Mouse (Mus musculus): Measurements from ENCODE around the gene Tbx5.

Tbx5 gene

GRCm38 (mm10) chr5:119832479-119832796, at the start of gene Tbx5:
Tbx5 (plus strand) TSS chr5:119832668.
- DNase-seq = no peak

GRCm38 (mm10) chr5:119785959-119786358, 46.5 kb upstream of the Tbx5 start:
- no peak for DNase-seq

- DNase-seq = no peak
Observed at GRCm38 (mm10) chr5:119791664-119792063, 40.8 kb upstream of the Tbx5 start.

GRCm38 (mm10) chr5:119793972-119794371, 38.5 kb upstream of the Tbx5 start:
- no peak for DNase-seq

- no peak for DNase-seq
Observed at GRCm38 (mm10) chr5:119795376-119795775, 37.1 kb upstream of the Tbx5 start.

GRCm38 (mm10) chr5:119795777-119796176, 36.7 kb upstream of the Tbx5 start:
- no peak for DNase-seq

GRCm38 (mm10) chr5:119796443-119797160, 35.9 kb upstream of the Tbx5 start:
- DNase-seq = no peak

GRCm38 (mm10) chr5:119797580-119798150, 34.8 kb upstream of the Tbx5 start:
- no peak for DNase-seq

- DNase-seq = no peak
Observed at GRCm38 (mm10) chr5:119798261-119798660, 34.2 kb upstream of the Tbx5 start.

- DNase-seq = no peak
Observed at GRCm38 (mm10) chr5:119798713-119799418, 33.6 kb upstream of the Tbx5 start.

- no peak for DNase-seq
Observed at GRCm38 (mm10) chr5:119799419-119800242, 32.8 kb upstream of the Tbx5 start.

GRCm38 (mm10) chr5:119800243-119800665, 32.2 kb upstream of the Tbx5 start:
- no peak for DNase-seq

- no peak for DNase-seq
Observed at GRCm38 (mm10) chr5:119802617-119803410, 29.7 kb upstream of the Tbx5 start.

GRCm38 (mm10) chr5:119803411-119804251, 28.8 kb upstream of the Tbx5 start:
- no peak for DNase-seq

GRCm38 (mm10) chr5:119804301-119805039, 28.0 kb upstream of the Tbx5 start:
- DNase-seq = no peak

GRCm38 (mm10) chr5:119805636-119806035, 26.8 kb upstream of the Tbx5 start:
- DNase-seq = no peak

GRCm38 (mm10) chr5:119806467-119806866, 26.0 kb upstream of the Tbx5 start:
- DNase-seq = no peak

GRCm38 (mm10) chr5:119807481-119808183, 24.8 kb upstream of the Tbx5 start:
- DNase-seq = no peak

GRCm38 (mm10) chr5:119808713-119809112, 23.8 kb upstream of the Tbx5 start:
- no peak for DNase-seq
